Mouse (Mus musculus): ENCODE measurements around the gene Heca. TPM values are rescaled to one million over a fixed set of nuclear protein-coding genes. Genes with fewer than 3 reads are reported as not detected.
A peak's percentile ranks its signal among the peaks of the same experiment; 100 is the strongest.
"Not testable (repeated sequence)": the region's sequence is repeated elsewhere in the genome, so short reads cannot be mapped to it uniquely, and the experiment has no call there.

The Heca gene
- 5.9 and 7.4 TPM in 2 replicates for polyA plus RNA-seq (2015; fragmentation: Nextera tagmentation; extraction: Ambion mirVana)

GRCm38 (mm10) chr10:17947960-17948730 is at the start of gene Heca:
Heca (minus strand) TSS chr10:17948067.
- Histone ChIP-seq H3K4me1 (peaks cover 11% of the 10 kb centered on the region), H3K9ac (peak within 1 kb of the TSS; percentile 87), H3K27ac (replicated peaks) (peak within 1 kb of the TSS; percentile 94), H3K4me2 (replicated peaks) (peak within 1 kb of the TSS; percentile 50), H3K36me3 (no peaks in the 10 kb centered on the region), H3K27me3 (no peaks in the 10 kb centered on the region), H3K4me3 (replicated peaks) (peak within 1 kb of the TSS; percentile 81), H3K9me3 (replicated peaks) (no peaks in the 10 kb centered on the region)
- peak; percentile 97 for ATAC-seq (ENCODE audit: insufficient number of reproducible peaks, low FRiP score, low TSS enrichment, low read depth)
- WGBS, result 7% methylated on average over 50 of the region's 50 CpGs

- 86% methylated on average over 4 of the region's 4 CpGs for WGBS
- Histone ChIP-seq H3K4me3 (replicated peaks) (no peak overlapping the region), H3K9me3 (replicated peaks) (no peaks in the 10 kb centered on the region), H3K27ac (replicated peaks) (no peak overlapping the region), H3K27me3 (no peaks in the 10 kb centered on the region), H3K36me3 (no peaks in the 10 kb centered on the region), H3K4me1 (no peaks in the 10 kb centered on the region), H3K4me2 (replicated peaks) (no peak overlapping the region), H3K9ac (no peak overlapping the region)
- ATAC-seq (ENCODE audit: insufficient number of reproducible peaks, low FRiP score, low TSS enrichment, low read depth), result no peak
These were observed 42.7 kb upstream of the Heca start for GRCm38 (mm10) chr10:17990576-17990975.

GRCm38 (mm10) chr10:17989136-17989535 is 41.3 kb upstream of the Heca start:
- 74% methylated on average over 6 of the region's 6 CpGs for WGBS
- no peak for ATAC-seq (ENCODE audit: insufficient number of reproducible peaks, low FRiP score, low TSS enrichment, low read depth)
- no peak overlapping the region for H3K4me2 ChIP-seq (replicated peaks)

GRCm38 (mm10) chr10:17987823-17988423 is 40.1 kb upstream of the Heca start:
- H3K9ac ChIP-seq, result no peak overlapping the region
- H3K4me2 ChIP-seq (replicated peaks), result no peak overlapping the region
- no peak overlapping the region for H3K4me3 ChIP-seq (replicated peaks)
- no peaks in the 10 kb centered on the region for H3K36me3 ChIP-seq
- H3K27ac ChIP-seq (replicated peaks), result no peak overlapping the region
- no peaks in the 10 kb centered on the region for H3K27me3 ChIP-seq
- H3K9me3 ChIP-seq (replicated peaks), result no peaks in the 10 kb centered on the region
- no peak for ATAC-seq (ENCODE audit: insufficient number of reproducible peaks, low FRiP score, low TSS enrichment, low read depth)
- 80% methylated on average over 8 of the region's 8 CpGs for WGBS
- H3K4me1 ChIP-seq, result no peaks in the 10 kb centered on the region

More at GRCm38 (mm10) chr10:17989136-17989535, 41.3 kb upstream of the Heca start:
- H3K36me3 ChIP-seq, result no peaks in the 10 kb centered on the region
- no peaks in the 10 kb centered on the region for H3K27me3 ChIP-seq
- H3K9ac ChIP-seq, result no peak overlapping the region
- no peak overlapping the region for H3K4me3 ChIP-seq (replicated peaks)
- H3K9me3 ChIP-seq (replicated peaks), result no peaks in the 10 kb centered on the region
- no peaks in the 10 kb centered on the region for H3K4me1 ChIP-seq
- H3K27ac ChIP-seq (replicated peaks), result no peak overlapping the region

GRCm38 (mm10) chr10:17983313-17983712 is 35.4 kb upstream of the Heca start:
- no peak for ATAC-seq (ENCODE audit: insufficient number of reproducible peaks, low FRiP score, low TSS enrichment, low read depth)
- Histone ChIP-seq H3K27me3 (no peaks in the 10 kb centered on the region), H3K4me2 (replicated peaks) (no peak overlapping the region), H3K9ac (no peak overlapping the region), H3K9me3 (replicated peaks) (no peaks in the 10 kb centered on the region), H3K4me1 (no peaks in the 10 kb centered on the region), H3K4me3 (replicated peaks) (no peak overlapping the region), H3K36me3 (no peaks in the 10 kb centered on the region), H3K27ac (replicated peaks) (no peak overlapping the region)
- WGBS, result 73% methylated on average over 2 of the region's 2 CpGs

GRCm38 (mm10) chr10:17966090-17966489 is 18.2 kb upstream of the Heca start:
- Histone ChIP-seq H3K27ac (replicated peaks) (no peak overlapping the region), H3K9me3 (replicated peaks) (no peaks in the 10 kb centered on the region), H3K36me3 (no peaks in the 10 kb centered on the region), H3K27me3 (no peaks in the 10 kb centered on the region), H3K9ac (no peak overlapping the region), H3K4me1 (no peaks in the 10 kb centered on the region), H3K4me2 (replicated peaks) (no peak overlapping the region), H3K4me3 (replicated peaks) (no peak overlapping the region)
- 68% methylated on average over 4 of the region's 4 CpGs for WGBS
- no peak for ATAC-seq (ENCODE audit: insufficient number of reproducible peaks, low FRiP score, low TSS enrichment, low read depth)

- peaks cover 7% of the 10 kb centered on the region for H3K4me1 ChIP-seq
- no peak for ATAC-seq (ENCODE audit: insufficient number of reproducible peaks, low FRiP score, low TSS enrichment, low read depth)
- no peaks in the 10 kb centered on the region for H3K27me3 ChIP-seq
- H3K36me3 ChIP-seq, result no peaks in the 10 kb centered on the region
- WGBS, result 73% methylated on average over 5 of the region's 5 CpGs
- no peak overlapping the region for H3K4me3 ChIP-seq (replicated peaks)
- H3K9ac ChIP-seq, result no peak overlapping the region
- H3K4me2 ChIP-seq (replicated peaks), result no peak overlapping the region
- H3K9me3 ChIP-seq (replicated peaks), result no peaks in the 10 kb centered on the region
- no peak overlapping the region for H3K27ac ChIP-seq (replicated peaks)
These were observed 2.9 kb upstream of the Heca start for GRCm38 (mm10) chr10:17950761-17951160.

GRCm38 (mm10) chr10:17947175-17947906 is 526 bp downstream of the Heca start:
- peak; percentile 67 for ATAC-seq (ENCODE audit: insufficient number of reproducible peaks, low FRiP score, low TSS enrichment, low read depth)
- peak overlapping the region; percentile 50 for H3K4me2 ChIP-seq (replicated peaks)
- H3K4me1 ChIP-seq, result peaks cover 11% of the 10 kb centered on the region
- under 1% methylated on average over 106 of the region's 110 CpGs for WGBS
- no peaks in the 10 kb centered on the region for H3K9me3 ChIP-seq (replicated peaks)
- peak overlapping the region; percentile 94 for H3K27ac ChIP-seq (replicated peaks)
- no peaks in the 10 kb centered on the region for H3K36me3 ChIP-seq
- H3K4me3 ChIP-seq (replicated peaks), result peak overlapping the region; percentile 81
- peak overlapping the region; percentile 87 for H3K9ac ChIP-seq
- no peaks in the 10 kb centered on the region for H3K27me3 ChIP-seq

- not testable (repeated sequence) for H3K27me3 ChIP-seq; H3K36me3 ChIP-seq; H3K9me3 ChIP-seq (replicated peaks); ATAC-seq (ENCODE audit: insufficient number of reproducible peaks, low FRiP score, low TSS enrichment, low read depth)
- 0% methylated on average over 4 of the region's 4 CpGs for WGBS
- Histone ChIP-seq H3K4me2 (replicated peaks) (peak overlapping the region; percentile 50), H3K4me3 (replicated peaks) (peak overlapping the region; percentile 81), H3K27ac (replicated peaks) (peak overlapping the region; percentile 94), H3K4me1 (peaks cover 11% of the 10 kb centered on the region), H3K9ac (peak overlapping the region; percentile 87)
These were observed 1.1 kb downstream of the Heca start for GRCm38 (mm10) chr10:17946799-17947174.

GRCm38 (mm10) chr10:17946046-17946445 is 1.8 kb downstream of the Heca start:
- H3K4me3 ChIP-seq (replicated peaks), result peak overlapping the region; percentile 81

GRCm38 (mm10) chr10:17933622-17934021 is 14.2 kb downstream of the Heca start:
- Histone ChIP-seq H3K4me3 (replicated peaks) (no peak overlapping the region), H3K9me3 (replicated peaks) (no peaks in the 10 kb centered on the region), H3K9ac (no peak overlapping the region), H3K4me2 (replicated peaks) (no peak overlapping the region), H3K36me3 (no peaks in the 10 kb centered on the region), H3K4me1 (peaks cover 16% of the 10 kb centered on the region), H3K27me3 (no peaks in the 10 kb centered on the region), H3K27ac (replicated peaks) (no peak overlapping the region)
- WGBS, result 74% methylated on average over 2 of the region's 2 CpGs
- ATAC-seq (ENCODE audit: insufficient number of reproducible peaks, low FRiP score, low TSS enrichment, low read depth), result no peak

More at GRCm38 (mm10) chr10:17946046-17946445, 1.8 kb downstream of the Heca start:
- Histone ChIP-seq H3K27ac (replicated peaks) (no peak overlapping the region), H3K4me2 (replicated peaks) (peak overlapping the region; percentile 50), H3K27me3 (no peaks in the 10 kb centered on the region), H3K9ac (no peak overlapping the region), H3K36me3 (peaks cover 3% of the 10 kb centered on the region; the same call in 1 of the 2 replicates), H3K9me3 (replicated peaks) (no peaks in the 10 kb centered on the region), H3K4me1 (peaks cover 11% of the 10 kb centered on the region)
- 48% methylated on average over 3 of the region's 3 CpGs for WGBS
- ATAC-seq (ENCODE audit: insufficient number of reproducible peaks, low FRiP score, low TSS enrichment, low read depth), result no peak

Measured in embryonic facial prominence, embryonic 15.5 days (tissue).